Mouse (Mus musculus) small intestine, adult 2 months (tissue): ENCODE data around the gene Asah2. TPM values are rescaled to one million over a fixed set of nuclear protein-coding genes. Genes with fewer than 3 reads are reported as not detected.

Experiments
- H3K27ac ChIP-seq: fragments of 200-500 bp; 2 replicates; pipeline ENCODE4 v1.5.1; 2012; ENCODE audit warnings: low read depth, low read length, control low read depth, inconsistent platforms; ENCODE audit not compliant: insufficient read depth
- H3K27me3 ChIP-seq: fragments of 200-500 bp; 2 replicates; pipeline ENCODE4 v1.6.1; 2012; ENCODE audit warnings: mild to moderate bottlenecking, moderate library complexity, low read length, inconsistent platforms; ENCODE audit not compliant: control insufficient read depth, insufficient read depth
- H3K36me3 ChIP-seq: fragments of 200-500 bp; 2 replicates; pipeline ENCODE4 v1.6.1; 2012; ENCODE audit warnings: mild to moderate bottlenecking, low read length, control low read depth, inconsistent platforms; ENCODE audit not compliant: control insufficient read depth, insufficient read depth
- H3K4me1 ChIP-seq: fragments of 200-500 bp; 2 replicates; pipeline ENCODE4 v1.6.1; 2012; ENCODE audit warnings: low read length, inconsistent platforms, mixed read lengths; ENCODE audit not compliant: control insufficient read depth, insufficient read depth, insufficient read length
- H3K4me3 ChIP-seq: fragments of 200-500 bp; 2 replicates; pipeline ENCODE4 v1.5.1; 2012; ENCODE audit warnings: low read depth, mild to moderate bottlenecking, control low read depth, inconsistent platforms, low read length, moderate library complexity
- CTCF ChIP-seq: fragments of 200-500 bp; IDR thresholded peaks from 2 replicates; pipeline ENCODE4 v1.5.1; 2012; ENCODE audit warnings: low read depth, mild to moderate bottlenecking, control low read depth, inconsistent platforms, low read length, moderate library complexity, mixed read lengths; ENCODE audit not compliant: insufficient replicate concordance, insufficient read length; ENCODE audit errors: extremely low read depth
- POLR2A ChIP-seq: fragments of 200-500 bp; IDR thresholded peaks from 2 replicates; pipeline ENCODE4 v1.6.1; 2012; ENCODE audit warnings: low read depth, mild to moderate bottlenecking, control low read depth, inconsistent platforms, low read length, moderate library complexity
- WGBS: fragments of 180-500 bp; shearing (Covaris S2); methylation state at CpG from one replicate; pipeline ENCODE4 v1.1.7; 2018; 5-methylcytosine and 5-hydroxymethylcytosine counted together
- polyA plus RNA-seq: library from polyadenylated mRNA; depleted of rRNA; stranded (reverse); fragments of >200 nt; gene quantifications from 2 replicates; pipeline ENCODE4 v1.2.3, GENCODE M21; 2012

The Asah2 gene
- polyA plus RNA-seq, 1 experiment, result 217 TPM

GRCm38 (mm10) chr19:31971998-31972397 is 136.0 kb downstream of the Asah2 start:
- Histone ChIP-seq H3K36me3 (no peaks in the 10 kb centered on the region), H3K4me3 (no peak overlapping the region), H3K4me1 (peaks cover 2% of the 10 kb centered on the region; the same call in 1 of the 2 replicates), H3K27ac (no peak overlapping the region), H3K27me3 (no peaks in the 10 kb centered on the region)
- whole genome bisulfite sequencing, result 6% methylated on average over 6 of the region's 6 CpGs
- TF ChIP-seq POLR2A (no peak), CTCF (peak; percentile 92; the same call in 1 of the 2 replicates)

GRCm38 (mm10) chr19:31971405-31971804 is 136.6 kb downstream of the Asah2 start:
- no peak overlapping the region for H3K4me3 ChIP-seq
- TF ChIP-seq POLR2A (no peak), CTCF (no peak)
- no peaks in the 10 kb centered on the region for H3K27me3 ChIP-seq
- no peaks in the 10 kb centered on the region for H3K36me3 ChIP-seq
- WGBS, result 47% methylated on average over 3 of the region's 3 CpGs
- no peak overlapping the region for H3K27ac ChIP-seq
- peaks cover 2% of the 10 kb centered on the region; the same call in 1 of the 2 replicates for H3K4me1 ChIP-seq

- Histone ChIP-seq H3K4me1 (no peaks in the 10 kb centered on the region), H3K27ac (no peak overlapping the region), H3K4me3 (no peak overlapping the region), H3K36me3 (no peaks in the 10 kb centered on the region), H3K27me3 (no peaks in the 10 kb centered on the region)
- no peak for TF ChIP-seq POLR2A
- TF ChIP-seq CTCF, result no peak
- 42% methylated on average over 5 of the region's 5 CpGs for WGBS
Measured at GRCm38 (mm10) chr19:31967933-31968532, 140.0 kb downstream of the Asah2 start.

- Histone ChIP-seq H3K27me3 (no peaks in the 10 kb centered on the region), H3K36me3 (no peaks in the 10 kb centered on the region), H3K4me3 (no peak overlapping the region), H3K4me1 (no peaks in the 10 kb centered on the region), H3K27ac (no peak overlapping the region)
- WGBS, result 56% methylated on average over 3 of the region's 3 CpGs
- no peak for TF ChIP-seq POLR2A
- TF ChIP-seq CTCF, result no peak
Measured at GRCm38 (mm10) chr19:31963147-31963546, 144.9 kb downstream of the Asah2 start.

GRCm38 (mm10) chr19:31960434-31960833 is 147.6 kb downstream of the Asah2 start:
- Histone ChIP-seq H3K27ac (no peak overlapping the region), H3K4me3 (no peak overlapping the region), H3K36me3 (no peaks in the 10 kb centered on the region), H3K27me3 (no peaks in the 10 kb centered on the region), H3K4me1 (peaks cover 6% of the 10 kb centered on the region; the same call in 1 of the 2 replicates)
- TF ChIP-seq CTCF (no peak), POLR2A (no peak)
- WGBS, result 89% methylated on average over 2 of the region's 2 CpGs

- no peak overlapping the region for H3K4me3 ChIP-seq
- H3K4me1 ChIP-seq, result peaks cover 6% of the 10 kb centered on the region; the same call in 1 of the 2 replicates
- WGBS, result 31% methylated on average over 2 of the region's 2 CpGs
- TF ChIP-seq CTCF (no peak), POLR2A (no peak)
- no peaks in the 10 kb centered on the region for H3K36me3 ChIP-seq
- no peaks in the 10 kb centered on the region for H3K27me3 ChIP-seq
- no peak overlapping the region for H3K27ac ChIP-seq
Measured at GRCm38 (mm10) chr19:31956359-31956758, 151.7 kb downstream of the Asah2 start.

- Histone ChIP-seq H3K36me3 (no peaks in the 10 kb centered on the region), H3K4me1 (peaks cover 6% of the 10 kb centered on the region; the same call in 1 of the 2 replicates)
- TF ChIP-seq CTCF (no peak), POLR2A (no peak)
Measured at GRCm38 (mm10) chr19:31954696-31955095, 153.3 kb downstream of the Asah2 start.

More at GRCm38 (mm10) chr19:31954696-31955095, 153.3 kb downstream of the Asah2 start:
- Histone ChIP-seq H3K27ac (peak overlapping the region; percentile 41; the same call in 1 of the 2 replicates), H3K4me3 (no peak overlapping the region), H3K27me3 (no peaks in the 10 kb centered on the region)
- 36% methylated on average over 4 of the region's 4 CpGs for WGBS
